Mouse (Mus musculus) kidney, embryonic 16.5 days (tissue): ENCODE measurements at regions not wholly inside any gene's neighbourhood (a gene's known extent, or its start where the extent isn't known, plus 50 kb on each side); places are given as distances from the start of the nearest gene placed in this dataset.

Source experiments
- ATAC-seq: fragments of 200-750 bp; cut with Nextera tagmentation; 2 replicates; pipeline ENCODE4 v1.8.0; 2017; ENCODE audit warnings: moderate TSS enrichment; ENCODE audit not compliant: low FRiP score, low TSS enrichment
- H3K27ac ChIP-seq: fragments of 300-500 bp; sonication (generic); 2 replicates; pipeline ENCODE4 v1.5.1; 2014; ENCODE audit warnings: low read length
- H3K27me3 ChIP-seq: fragments of 300-500 bp; sonication (generic); 2 replicates; pipeline ENCODE4 v1.6.1; 2014; ENCODE audit warnings: low read length, control low read depth, mixed read lengths; ENCODE audit not compliant: insufficient read depth
- H3K36me3 ChIP-seq: fragments of 300-500 bp; sonication (generic); 2 replicates; pipeline ENCODE4 v1.6.1; 2014; ENCODE audit warnings: low read length, control low read depth, mixed read lengths; ENCODE audit not compliant: insufficient read depth
- H3K4me1 ChIP-seq: fragments of 300-500 bp; sonication (generic); 2 replicates; pipeline ENCODE4 v1.6.1; 2014; ENCODE audit warnings: low read length, control low read depth, mixed read lengths; ENCODE audit not compliant: insufficient read depth
- H3K4me2 ChIP-seq: fragments of 300-500 bp; sonication (generic); replicated peaks from 2 replicates; pipeline ENCODE4 v1.6.1; 2014; ENCODE audit warnings: low read depth, low read length
- H3K4me3 ChIP-seq: fragments of 300-500 bp; sonication (generic); 2 replicates; pipeline ENCODE4 v1.5.1; 2014; ENCODE audit warnings: mild to moderate bottlenecking, low read length
- H3K9ac ChIP-seq: fragments of 300-500 bp; sonication (generic); replicated peaks from 2 replicates; pipeline ENCODE4 v1.6.1; 2014; ENCODE audit warnings: low read length
- H3K9me3 ChIP-seq: fragments of 300-500 bp; sonication (generic); 2 replicates; pipeline ENCODE4 v1.6.1; 2016; ENCODE audit warnings: low read length, control low read depth
- WGBS: fragments of 180-500 bp; shearing (Covaris S2); extraction: QIAGEN DNeasy Blood & Tissue Kit; methylation state at CpG from one replicate; pipeline ENCODE4 v1.1.7; 2014; 5-methylcytosine and 5-hydroxymethylcytosine counted together

DNA sequence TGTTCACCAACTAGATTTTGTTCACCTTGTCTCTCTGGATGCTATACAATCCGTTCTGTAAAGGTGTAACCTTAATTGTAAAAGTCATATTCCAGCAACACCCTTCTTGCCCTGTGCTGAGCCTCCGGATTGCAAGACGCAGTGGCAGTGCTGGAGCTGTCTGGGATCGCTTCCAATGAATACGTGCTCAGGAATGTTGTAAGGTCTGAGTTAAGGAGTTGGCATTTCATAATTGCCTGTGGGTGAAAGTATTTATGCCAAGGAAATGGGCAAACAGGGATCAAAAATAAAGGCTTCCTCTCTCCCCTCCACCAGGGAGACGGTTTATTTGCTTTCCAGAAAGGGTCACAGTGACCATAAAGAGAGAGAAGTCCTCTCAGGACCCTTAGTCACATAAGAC is 93.3 kb downstream of the Apob start:
- Histone ChIP-seq H3K4me1 (no peaks in the 10 kb centered on the region), H3K4me3 (no peak overlapping the region), H3K27ac (no peak overlapping the region), H3K9me3 (no peaks in the 10 kb centered on the region), H3K36me3 (no peaks in the 10 kb centered on the region), H3K27me3 (no peaks in the 10 kb centered on the region), H3K4me2 (no peak overlapping the region), H3K9ac (no peak overlapping the region)
- WGBS: 68% methylated on average over 6 of the region's 6 CpGs
- ATAC-seq: no peak

GRCm38 (mm10) chr12:8071286-8071685 is 93.8 kb downstream of the Apob start:
- 84% methylated on average over 4 of the region's 4 CpGs for WGBS
- no peaks in the 10 kb centered on the region for H3K4me1 ChIP-seq
- H3K4me3 ChIP-seq: no peak overlapping the region
- H3K36me3 ChIP-seq: no peaks in the 10 kb centered on the region
- no peak overlapping the region for H3K9ac ChIP-seq
- no peak overlapping the region for H3K4me2 ChIP-seq
- no peak for ATAC-seq
- H3K9me3 ChIP-seq: no peaks in the 10 kb centered on the region
- no peak overlapping the region for H3K27ac ChIP-seq
- no peaks in the 10 kb centered on the region for H3K27me3 ChIP-seq

GRCm38 (mm10) chr12:8076010-8076540 is 98.6 kb downstream of the Apob start:
- Histone ChIP-seq H3K36me3 (no peaks in the 10 kb centered on the region), H3K9ac (no peak overlapping the region), H3K27ac (no peak overlapping the region), H3K9me3 (no peaks in the 10 kb centered on the region), H3K4me2 (no peak overlapping the region), H3K4me1 (no peaks in the 10 kb centered on the region), H3K27me3 (no peaks in the 10 kb centered on the region), H3K4me3 (no peak overlapping the region)
- no peak for ATAC-seq

DNA sequence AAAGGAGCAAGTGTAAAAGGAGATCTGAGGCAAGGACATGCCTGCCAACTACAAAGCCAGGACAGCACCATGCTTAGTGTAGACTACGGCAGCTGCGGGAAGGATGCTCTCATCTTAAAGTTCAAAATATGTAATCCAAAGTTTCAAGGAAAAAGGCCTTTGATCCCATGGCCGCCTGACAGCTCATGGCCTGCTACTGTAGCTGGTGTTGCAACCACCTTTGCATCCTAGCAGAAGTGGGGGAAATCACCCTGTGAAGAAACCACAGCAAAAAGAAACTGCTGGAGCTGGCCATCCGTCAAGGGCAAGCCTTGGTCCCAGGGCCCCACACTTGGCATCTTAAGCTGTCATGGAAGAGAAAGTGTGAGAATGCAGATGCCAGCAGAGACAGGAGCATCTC is 99.9 kb downstream of the Apob start:
- WGBS: 87% methylated on average over 4 of the region's 4 CpGs
- Histone ChIP-seq H3K4me2 (no peak overlapping the region), H3K36me3 (no peaks in the 10 kb centered on the region), H3K9ac (no peak overlapping the region), H3K9me3 (no peaks in the 10 kb centered on the region), H3K4me1 (peaks cover 1% of the 10 kb centered on the region; the same call in 1 of the 2 replicates), H3K27ac (no peak overlapping the region), H3K27me3 (no peaks in the 10 kb centered on the region), H3K4me3 (no peak overlapping the region)
- no peak for ATAC-seq

- Histone ChIP-seq H3K27me3 (no peaks in the 10 kb centered on the region), H3K4me2 (no peak overlapping the region), H3K9ac (no peak overlapping the region), H3K4me3 (no peak overlapping the region), H3K36me3 (no peaks in the 10 kb centered on the region), H3K9me3 (no peaks in the 10 kb centered on the region), H3K27ac (no peak overlapping the region), H3K4me1 (peaks cover 3% of the 10 kb centered on the region; the same call in 1 of the 2 replicates)
- ATAC-seq: no peak
- WGBS: 86% methylated on average over 3 of the region's 3 CpGs
These were observed 100.6 kb downstream of the Apob start for GRCm38 (mm10) chr12:8078046-8078445.

DNA sequence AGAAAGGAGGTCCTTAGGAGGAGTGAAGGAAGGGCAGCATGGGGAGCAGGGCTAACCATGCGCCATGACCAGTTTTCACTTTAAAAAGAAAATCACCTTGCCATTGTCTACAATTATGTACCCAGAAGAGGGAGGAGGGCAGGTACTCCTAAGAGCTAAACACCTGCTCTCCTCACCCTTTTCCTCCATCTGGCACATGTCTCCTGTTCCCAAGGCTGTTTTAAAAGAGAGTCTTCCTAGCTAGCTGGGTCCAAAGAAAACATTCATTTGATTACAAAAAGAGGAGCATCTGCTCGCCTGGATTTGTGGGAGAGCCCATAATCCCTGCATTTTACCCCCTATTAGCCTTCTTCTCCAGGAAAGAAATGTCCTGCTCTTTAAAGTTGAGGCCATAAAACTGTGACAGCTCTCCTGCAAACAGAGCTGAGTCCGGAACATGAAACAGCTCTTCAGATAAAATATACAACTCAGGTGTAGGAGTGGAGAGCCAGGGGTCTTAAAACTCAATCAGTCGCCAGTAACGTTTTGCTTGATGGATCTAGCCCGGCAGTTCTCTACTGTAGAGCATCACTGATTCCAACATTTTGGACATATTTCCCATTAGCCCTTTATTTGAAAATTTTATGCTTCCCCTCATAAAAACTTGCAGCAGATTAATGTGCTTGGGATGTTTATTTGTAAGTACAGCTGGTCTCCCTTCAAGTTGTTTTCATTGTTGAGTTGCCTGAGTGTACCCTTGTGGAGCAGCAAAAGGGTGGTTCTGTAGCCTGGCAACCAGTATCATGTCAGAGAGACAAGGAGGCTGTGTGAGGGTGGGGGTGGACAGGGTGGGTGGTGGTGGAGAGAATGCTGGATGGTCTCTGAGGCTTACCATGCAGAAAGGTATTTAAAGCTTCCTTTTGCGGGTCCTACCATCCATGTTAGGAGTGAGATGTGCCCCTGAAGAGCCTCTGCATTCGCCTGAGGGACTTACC is 105.5 kb downstream of the Apob start:
- Histone ChIP-seq H3K9ac (no peak overlapping the region), H3K27ac (peak overlapping the region; percentile 69; the same call in 1 of the 2 replicates), H3K4me3 (no peak overlapping the region), H3K27me3 (no peaks in the 10 kb centered on the region), H3K4me1 (peaks cover 3% of the 10 kb centered on the region; the same call in 1 of the 2 replicates), H3K9me3 (no peaks in the 10 kb centered on the region), H3K36me3 (no peaks in the 10 kb centered on the region), H3K4me2 (no peak overlapping the region)
- peak; percentile 86 for ATAC-seq
- 24% methylated on average over 8 of the region's 8 CpGs for WGBS

DNA sequence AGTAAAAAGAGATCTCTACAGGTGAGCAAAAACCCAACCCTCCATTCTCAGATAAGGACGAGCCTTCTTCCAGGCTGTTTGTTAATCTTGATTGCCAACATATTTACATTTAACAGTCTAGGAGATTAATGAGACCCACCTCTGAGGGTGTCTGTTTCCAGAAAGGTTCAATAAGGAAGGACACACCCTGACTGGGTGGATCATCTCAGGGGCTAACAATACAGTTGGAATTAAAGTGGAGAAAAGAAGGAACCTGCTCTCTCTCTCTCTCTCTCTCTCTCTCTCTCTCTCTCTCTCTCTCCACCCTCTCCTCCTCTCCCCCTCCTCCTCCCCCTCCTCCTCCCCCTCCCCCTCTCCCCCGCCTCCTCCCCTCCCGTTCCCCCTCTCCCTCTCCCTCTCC is 110.5 kb downstream of the Apob start:
- H3K27me3 ChIP-seq: no peaks in the 10 kb centered on the region
- H3K27ac ChIP-seq: no peak overlapping the region
- H3K9me3 ChIP-seq: no peaks in the 10 kb centered on the region
- H3K9ac ChIP-seq: no peak overlapping the region
- H3K4me1 ChIP-seq: no peaks in the 10 kb centered on the region
- WGBS: 79% methylated on average over 1 of the region's 3 CpGs
- H3K4me3 ChIP-seq: no peak overlapping the region
- no peak overlapping the region for H3K4me2 ChIP-seq
- no peak for ATAC-seq
- H3K36me3 ChIP-seq: no peaks in the 10 kb centered on the region

- H3K4me3 ChIP-seq: no peak overlapping the region
- H3K4me1 ChIP-seq: no peaks in the 10 kb centered on the region
- no peak overlapping the region for H3K9ac ChIP-seq
- H3K27me3 ChIP-seq: no peaks in the 10 kb centered on the region
- no peaks in the 10 kb centered on the region for H3K36me3 ChIP-seq
- H3K4me2 ChIP-seq: no peak overlapping the region
- no peak overlapping the region for H3K27ac ChIP-seq
- WGBS: 57% methylated on average over 8 of the region's 8 CpGs
- H3K9me3 ChIP-seq: no peaks in the 10 kb centered on the region
- no peak for ATAC-seq
These were observed 112.2 kb downstream of the Apob start for GRCm38 (mm10) chr12:8089423-8090278.

DNA sequence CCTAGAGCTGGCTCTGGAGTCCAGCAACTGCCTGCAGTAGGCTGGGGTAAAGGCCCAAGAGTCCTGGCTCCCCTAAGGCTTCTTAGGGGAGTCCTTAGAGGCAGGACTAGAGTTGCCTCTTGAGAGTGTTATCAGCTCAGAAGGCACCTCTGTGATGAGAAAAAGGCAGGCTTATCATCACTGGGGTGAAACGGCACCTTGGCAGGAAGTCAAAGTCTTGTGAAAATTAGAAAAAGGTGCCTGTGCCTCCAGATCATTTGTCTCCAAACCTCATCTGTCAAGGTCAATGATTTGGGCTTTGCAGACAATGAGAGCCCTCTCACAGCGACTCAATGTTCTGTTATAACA is 112.8 kb downstream of the Apob start:
- Histone ChIP-seq H3K4me2 (no peak overlapping the region), H3K27me3 (no peaks in the 10 kb centered on the region), H3K4me1 (no peaks in the 10 kb centered on the region), H3K4me3 (no peak overlapping the region), H3K9ac (no peak overlapping the region), H3K27ac (no peak overlapping the region), H3K9me3 (no peaks in the 10 kb centered on the region), H3K36me3 (no peaks in the 10 kb centered on the region)
- 64% methylated on average over 2 of the region's 2 CpGs for WGBS
- ATAC-seq: no peak
